Mouse (Mus musculus): ENCODE data around the gene Nrap. TPM values are rescaled to one million over a fixed set of nuclear protein-coding genes. Genes with fewer than 3 reads are reported as not detected.

Gene Nrap
- polyA plus RNA-seq, 1 experiment from 2014 or later = 0.12 TPM

DNA sequence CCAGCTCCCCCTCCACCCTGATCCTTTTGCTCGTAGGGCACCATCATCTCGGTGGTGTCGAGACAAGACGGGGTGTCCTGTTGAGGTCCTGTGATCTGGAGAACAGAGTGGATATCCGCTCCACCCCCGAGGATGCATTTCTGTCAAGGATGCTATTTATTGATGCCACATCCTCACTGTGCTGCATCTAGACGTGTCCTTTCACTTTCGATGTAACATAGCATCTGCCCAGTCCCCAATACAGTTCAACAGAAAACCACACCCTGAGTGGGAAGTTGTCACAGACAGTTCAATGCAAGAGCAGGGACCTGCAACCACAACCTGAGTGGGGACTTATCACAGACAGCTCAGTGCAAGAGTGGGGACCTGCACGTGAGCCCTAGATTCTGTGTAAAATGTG lies 93.2 kb downstream of the Nrap start:
- no peak for ATAC-seq (ENCODE audit: low read depth)

DNA sequence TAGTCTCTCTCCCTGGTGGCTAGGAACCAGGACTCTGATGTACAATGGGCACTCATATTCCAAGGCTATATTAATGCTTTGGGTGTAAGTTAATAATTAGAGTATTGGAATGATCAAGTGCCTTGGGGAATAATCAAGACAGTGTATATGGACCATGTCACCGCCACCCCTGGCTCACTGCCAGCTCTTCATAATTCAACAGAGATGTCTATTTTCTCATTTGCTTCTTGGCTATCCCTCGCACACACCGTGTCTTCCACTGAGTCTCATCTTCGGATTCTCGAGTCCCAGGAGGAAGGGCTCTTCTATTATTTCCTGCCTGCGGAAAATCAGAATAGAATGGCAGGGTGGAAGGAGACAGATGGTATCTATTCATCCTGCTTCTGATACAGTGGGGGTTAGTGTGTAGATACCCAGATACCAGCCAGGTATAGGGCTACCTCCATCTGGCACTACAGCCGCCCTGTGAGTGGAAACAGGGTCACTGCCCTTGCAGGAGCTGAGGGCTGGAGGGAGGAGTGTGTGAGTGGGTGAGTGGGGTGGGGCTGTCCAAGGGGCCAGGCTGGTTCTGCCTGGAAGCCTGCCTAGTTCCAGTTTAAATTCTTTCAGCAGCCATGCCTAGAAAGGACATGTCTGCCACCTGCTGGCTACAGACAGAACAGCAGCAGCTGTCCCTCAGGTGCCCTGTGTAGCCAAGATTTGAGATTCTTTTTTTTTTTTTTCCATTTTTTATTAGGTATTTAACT lies 95.0 kb downstream of the Nrap start:
- DNase-seq = peak; percentile 9
- H3K9ac ChIP-seq = no peak overlapping the region

More for the DNA sequence above, 93.2 kb downstream of the Nrap start:
- no peak overlapping the region for H3K4me2 ChIP-seq
- no peaks in the 10 kb centered on the region for H3K36me3 ChIP-seq
- peaks cover 18% of the 10 kb centered on the region for H3K4me1 ChIP-seq (replicated peaks)
- WGBS (ENCODE audit: insufficient replicate concordance) = 55% methylated on average over 9 of the region's 9 CpGs
- H3K4me3 ChIP-seq (replicated peaks) = no peak overlapping the region
- no peaks in the 10 kb centered on the region for H3K9me3 ChIP-seq (replicated peaks)
- no peak overlapping the region for H3K9ac ChIP-seq
- no peak for DNase-seq
- no peaks in the 10 kb centered on the region for H3K27me3 ChIP-seq
- H3K27ac ChIP-seq = no peak overlapping the region

DNA sequence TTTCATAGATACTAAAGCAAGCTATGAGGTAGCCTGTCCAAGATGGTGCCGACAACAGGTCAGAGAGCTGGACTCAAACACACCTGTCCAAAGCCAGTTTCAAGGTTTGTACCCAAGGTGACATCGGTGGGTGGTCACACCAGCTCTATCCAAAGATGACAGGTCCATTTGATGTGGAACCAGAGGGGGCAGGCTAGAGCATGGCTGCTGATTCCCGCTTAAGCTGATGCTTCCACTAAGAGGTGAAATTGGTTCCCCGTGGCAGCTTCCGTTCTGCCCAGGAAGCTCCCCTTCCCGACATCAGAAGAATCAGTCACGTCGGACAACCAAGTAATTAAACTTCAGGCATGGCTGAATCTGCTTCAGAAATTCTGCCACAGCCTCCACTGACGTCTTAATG lies 97.5 kb downstream of the Nrap start:
- Histone ChIP-seq H3K4me1 (replicated peaks) (peaks cover 26% of the 10 kb centered on the region), H3K27me3 (no peaks in the 10 kb centered on the region), H3K4me2 (no peak overlapping the region), H3K4me3 (replicated peaks) (no peak overlapping the region), H3K27ac (no peak overlapping the region), H3K9me3 (replicated peaks) (no peaks in the 10 kb centered on the region), H3K36me3 (no peaks in the 10 kb centered on the region), H3K9ac (no peak overlapping the region)
- DNase-seq (no peak), ATAC-seq (ENCODE audit: low read depth) (no peak)
- 50% methylated on average over 9 of the region's 9 CpGs for WGBS (ENCODE audit: insufficient replicate concordance)

More for the DNA sequence above, 95.0 kb downstream of the Nrap start:
- Histone ChIP-seq H3K9me3 (replicated peaks) (no peaks in the 10 kb centered on the region), H3K4me3 (replicated peaks) (no peak overlapping the region), H3K27me3 (no peaks in the 10 kb centered on the region), H3K4me2 (no peak overlapping the region), H3K36me3 (no peaks in the 10 kb centered on the region), H3K27ac (no peak overlapping the region), H3K4me1 (replicated peaks) (peaks cover 26% of the 10 kb centered on the region)
- peak; percentile 57 for ATAC-seq (ENCODE audit: low read depth)
- 54% methylated on average over 7 of the region's 7 CpGs for WGBS (ENCODE audit: insufficient replicate concordance)

- Histone ChIP-seq H3K9ac (no peak overlapping the region), H3K36me3 (no peaks in the 10 kb centered on the region), H3K27me3 (no peaks in the 10 kb centered on the region), H3K9me3 (replicated peaks) (no peaks in the 10 kb centered on the region), H3K4me2 (no peak overlapping the region), H3K4me3 (replicated peaks) (no peak overlapping the region), H3K27ac (no peak overlapping the region), H3K4me1 (replicated peaks) (peaks cover 26% of the 10 kb centered on the region)
- no peak for DNase-seq
- no peak for ATAC-seq (ENCODE audit: low read depth)
- 41% methylated on average over 6 of the region's 6 CpGs for WGBS (ENCODE audit: insufficient replicate concordance)
Measured at GRCm38 (mm10) chr19:56291898-56292297, 97.9 kb downstream of the Nrap start.

GRCm38 (mm10) chr19:56289642-56290041 lies 100.2 kb downstream of the Nrap start:
- Histone ChIP-seq H3K36me3 (no peaks in the 10 kb centered on the region), H3K4me1 (replicated peaks) (peaks cover 22% of the 10 kb centered on the region), H3K9ac (0 out of 2 replicates have a peak overlapping the region, but pooled peaks have one; percentile 6), H3K4me3 (replicated peaks) (peak overlapping the region; percentile 41), H3K4me2 (peak overlapping the region; percentile 46), H3K27ac (no peak overlapping the region), H3K9me3 (replicated peaks) (no peaks in the 10 kb centered on the region), H3K27me3 (no peaks in the 10 kb centered on the region)
- DNase-seq (no peak), ATAC-seq (ENCODE audit: low read depth) (no peak)
- WGBS (ENCODE audit: insufficient replicate concordance) = 66% methylated on average over 8 of the region's 8 CpGs

DNA sequence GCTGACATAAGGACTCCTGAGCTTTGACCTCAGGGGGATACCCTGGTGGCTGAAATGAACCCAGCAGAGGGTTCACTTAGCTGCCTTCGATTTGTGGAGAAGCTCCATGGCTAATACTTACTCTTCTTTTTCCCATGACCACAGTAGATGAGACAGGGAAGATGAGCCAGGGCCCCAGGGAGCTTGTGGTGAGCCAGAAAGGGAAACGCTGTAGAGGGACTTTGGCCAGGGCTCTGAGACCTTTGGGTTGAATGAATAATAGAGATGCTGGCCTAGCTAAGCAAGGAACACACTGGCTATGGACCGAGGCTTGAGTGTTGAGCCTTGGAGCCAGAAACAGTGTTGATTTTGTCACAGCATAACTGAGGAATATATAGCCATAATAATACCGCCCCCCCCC lies 101.4 kb downstream of the Nrap start:
- ATAC-seq (ENCODE audit: low read depth) = no peak; the same call in 1 of the 2 replicates
- H3K27me3 ChIP-seq = no peaks in the 10 kb centered on the region
- H3K9ac ChIP-seq = peak overlapping the region; percentile 52
- peak overlapping the region; percentile 41 for H3K4me3 ChIP-seq (replicated peaks)
- H3K4me1 ChIP-seq (replicated peaks) = peaks cover 16% of the 10 kb centered on the region
- WGBS (ENCODE audit: insufficient replicate concordance) = 56% methylated on average over 4 of the region's 4 CpGs
- no peaks in the 10 kb centered on the region for H3K36me3 ChIP-seq
- H3K27ac ChIP-seq = peak overlapping the region; percentile 61
- no peaks in the 10 kb centered on the region for H3K9me3 ChIP-seq (replicated peaks)
- no peak for DNase-seq
- peak overlapping the region; percentile 46 for H3K4me2 ChIP-seq

GRCm38 (mm10) chr19:56287580-56288367 lies 102.1 kb downstream of the Nrap start:
- peak overlapping the region; percentile 46 for H3K4me2 ChIP-seq
- no peak for DNase-seq
- H3K4me3 ChIP-seq (replicated peaks) = peak overlapping the region; percentile 41
- no peaks in the 10 kb centered on the region for H3K36me3 ChIP-seq
- peak overlapping the region; percentile 61 for H3K27ac ChIP-seq
- ATAC-seq (ENCODE audit: low read depth) = no peak
- H3K9ac ChIP-seq = peak overlapping the region; percentile 52
- H3K27me3 ChIP-seq = no peaks in the 10 kb centered on the region
- H3K4me1 ChIP-seq (replicated peaks) = peaks cover 16% of the 10 kb centered on the region
- H3K9me3 ChIP-seq (replicated peaks) = no peaks in the 10 kb centered on the region
- 57% methylated on average over 15 of the region's 15 CpGs for WGBS (ENCODE audit: insufficient replicate concordance)

- H3K4me3 ChIP-seq (replicated peaks) = peak within 1 kb of the TSS; percentile 41
- H3K9ac ChIP-seq = peak within 1 kb of the TSS; percentile 52
- peak within 1 kb of the TSS; percentile 61 for H3K27ac ChIP-seq
- 55% methylated on average over 7 of the region's 7 CpGs for WGBS (ENCODE audit: insufficient replicate concordance)
- peak within 1 kb of the TSS; percentile 46 for H3K4me2 ChIP-seq
- DNase-seq = no peak
- H3K9me3 ChIP-seq (replicated peaks) = no peaks in the 10 kb centered on the region
- H3K4me1 ChIP-seq (replicated peaks) = peaks cover 10% of the 10 kb centered on the region
- H3K36me3 ChIP-seq = no peaks in the 10 kb centered on the region
- no peaks in the 10 kb centered on the region for H3K27me3 ChIP-seq
- ATAC-seq (ENCODE audit: low read depth) = peak; percentile 68
Measured at GRCm38 (mm10) chr19:56286866-56287265, 103.0 kb downstream of the Nrap start, which contains the start of gene Habp2. TSS of gene Habp2 (plus strand) at chr19:56287137.

GRCm38 (mm10) chr19:56285222-56285621 lies 104.6 kb downstream of the Nrap start:
- WGBS (ENCODE audit: insufficient replicate concordance) = 38% methylated on average over 4 of the region's 4 CpGs
- no peak overlapping the region for H3K4me3 ChIP-seq (replicated peaks)
- no peak for ATAC-seq (ENCODE audit: low read depth)

GRCm38 (mm10) chr19:56278366-56278765 lies 111.5 kb downstream of the Nrap start:
- DNase-seq = no peak
- peaks cover 8% of the 10 kb centered on the region for H3K4me1 ChIP-seq (replicated peaks)
- no peaks in the 10 kb centered on the region for H3K27me3 ChIP-seq
- H3K9ac ChIP-seq = no peak overlapping the region
- H3K9me3 ChIP-seq (replicated peaks) = no peaks in the 10 kb centered on the region
- no peaks in the 10 kb centered on the region for H3K36me3 ChIP-seq
- ATAC-seq (ENCODE audit: low read depth) = 0 out of 2 replicates have a peak, but pooled peaks have one; percentile 23
- WGBS (ENCODE audit: insufficient replicate concordance) = 66% methylated on average over 11 of the region's 11 CpGs
- no peak overlapping the region; the same call in 1 of the 2 replicates for H3K27ac ChIP-seq
- no peak overlapping the region for H3K4me3 ChIP-seq (replicated peaks)
- H3K4me2 ChIP-seq = no peak overlapping the region

More at GRCm38 (mm10) chr19:56285222-56285621, 104.6 kb downstream of the Nrap start:
- no peaks in the 10 kb centered on the region for H3K4me1 ChIP-seq (replicated peaks)
- no peak overlapping the region for H3K27ac ChIP-seq
- H3K36me3 ChIP-seq = no peaks in the 10 kb centered on the region
- H3K27me3 ChIP-seq = no peaks in the 10 kb centered on the region
- no peak overlapping the region for H3K4me2 ChIP-seq
- no peak for DNase-seq
- H3K9me3 ChIP-seq (replicated peaks) = no peaks in the 10 kb centered on the region
- no peak overlapping the region for H3K9ac ChIP-seq

DNA sequence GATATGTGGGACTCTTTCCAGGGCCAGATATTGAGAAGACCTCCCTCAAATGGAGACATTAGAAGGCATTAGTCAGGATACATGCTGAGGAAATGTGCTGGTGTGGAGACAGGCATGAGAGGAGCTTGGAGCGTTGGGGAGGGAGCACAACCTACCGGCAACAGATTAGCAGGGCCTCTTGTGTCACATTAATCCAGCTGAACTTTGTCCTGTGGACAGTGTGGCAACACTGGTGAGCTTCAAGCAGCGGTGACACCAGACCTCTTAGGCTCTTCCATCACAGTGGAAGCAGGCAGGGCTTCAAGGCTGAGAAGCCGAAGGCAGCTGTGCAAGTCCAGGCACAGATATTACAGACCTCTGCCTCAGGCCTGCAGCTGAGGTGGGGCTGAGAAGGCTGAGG lies 111.9 kb downstream of the Nrap start:
- Histone ChIP-seq H3K27me3 (no peaks in the 10 kb centered on the region), H3K4me1 (replicated peaks) (peaks cover 8% of the 10 kb centered on the region), H3K4me2 (no peak overlapping the region), H3K9ac (no peak overlapping the region), H3K36me3 (no peaks in the 10 kb centered on the region), H3K9me3 (replicated peaks) (no peaks in the 10 kb centered on the region), H3K4me3 (replicated peaks) (no peak overlapping the region), H3K27ac (no peak overlapping the region; the same call in 1 of the 2 replicates)
- WGBS (ENCODE audit: insufficient replicate concordance) = 66% methylated on average over 4 of the region's 4 CpGs
- ATAC-seq (ENCODE audit: low read depth) = peak; percentile 69
- no peak for DNase-seq
